21 mouse cellular contexts compared by ENCODE assay signal in the genomic region with DNA sequence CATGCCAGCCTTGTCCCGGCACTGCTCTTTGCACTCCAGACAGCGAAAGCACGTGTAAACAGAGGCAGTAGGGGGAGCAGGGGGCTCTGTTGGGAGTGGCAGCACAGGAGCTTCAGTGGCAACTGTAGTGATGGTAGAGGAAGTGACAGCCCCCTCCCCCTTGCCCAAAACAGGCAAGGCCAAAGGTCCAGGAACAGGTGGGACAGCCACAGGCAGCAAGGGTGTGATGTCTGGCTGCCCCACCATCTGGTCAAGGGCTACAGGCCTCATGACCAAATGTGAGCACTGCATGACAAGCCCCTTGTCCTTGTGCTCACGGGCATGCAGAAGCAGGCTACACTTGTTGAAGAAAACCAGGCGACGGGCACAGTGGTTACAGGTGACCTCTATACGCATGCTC. TPM values are rescaled to one million over a fixed set of nuclear protein-coding genes. Genes with fewer than 3 reads are reported as not detected.
A peak's percentile ranks its signal among the peaks of the same experiment; 100 is the strongest.
DNase-seq lines count a peak whose midpoint lies in the region; TF ChIP-seq lines count a peak whose summit lies in the region.
"Had no signal": no experiment of that assay in that cellular context is flagged by ENCODE, and none has a peak within 500 bp of the region (broad histone marks: within the 10 kb centered on the region; RNA-seq: fewer than 3 reads in every experiment).

No protein-coding gene starts in this region.

- WGBS in cerebellum, adult 2 months, result 28% methylated on average over 7 of the region's 7 CpGs
- 86% methylated on average over 7 of the region's 7 CpGs for whole genome bisulfite sequencing in heart, embryonic 10.5 days

- no peaks in the 10 kb centered on the region for H3K27me3 ChIP-seq in cerebellum, adult 2 months (ENCODE audit: control insufficient read depth, insufficient read depth, low read length)
- no peaks in the 10 kb centered on the region for H3K27me3 ChIP-seq in heart, embryonic 10.5 days (ENCODE audit: insufficient read depth, poor library complexity, severe bottlenecking)
- H3K27me3 ChIP-seq: CH12.LX; embryonic facial prominence, embryonic 13.5 days; embryonic facial prominence, embryonic 15.5 days; forebrain, embryonic 12.5 days; Patski had no signal

- no peak overlapping the region for H3K27ac ChIP-seq in cerebellum, adult 2 months (ENCODE audit: insufficient read depth, low read length)
- H3K27ac ChIP-seq in heart, embryonic 10.5 days, result 0 out of 2 replicates have a peak overlapping the region, but pooled peaks have one; percentile 29
- H3K27ac ChIP-seq: embryonic facial prominence, embryonic 13.5 days; embryonic facial prominence, embryonic 15.5 days; forebrain, embryonic 10.5 days; forebrain, embryonic 12.5 days had no signal

- peaks cover 75% of the 10 kb centered on the region for H3K36me3 ChIP-seq in heart, embryonic 10.5 days

- no peak for TF ChIP-seq POLR2A in cerebellum, adult 2 months (IDR thresholded peaks at IDR 0.05; ENCODE audit: borderline replicate concordance, insufficient read depth, low read length)

- H3K9me3 ChIP-seq in heart, embryonic 10.5 days, result no peaks in the 10 kb centered on the region
- H3K9me3 ChIP-seq: embryonic facial prominence, embryonic 13.5 days; embryonic facial prominence, embryonic 15.5 days; forebrain, embryonic 10.5 days; forebrain, embryonic 12.5 days; G1E had no signal

- H3K4me3 ChIP-seq in cerebellum, adult 2 months (replicated peaks; ENCODE audit: insufficient read depth, low read depth, low read length), result no peak overlapping the region
- no peak overlapping the region for H3K4me3 ChIP-seq in heart, embryonic 10.5 days
- H3K4me3 ChIP-seq: embryonic facial prominence, embryonic 13.5 days; embryonic facial prominence, embryonic 15.5 days; erythroblast, embryonic 14.5 days; forebrain, embryonic 10.5 days; forebrain, embryonic 12.5 days had no signal

- DNase-seq in cerebellum, adult 2 months, result peak; percentile 46
- no peak for DNase-seq in cerebellum, adult 8-10 months
- no peak for DNase-seq in heart, embryonic 10.5 days (ENCODE audit: low spot score)
- DNase-seq in heart, adult 11 months, result no peak
- DNase-seq in brain, adult 2 months (ENCODE audit: low read depth, low spot score), result peak; percentile 31
- DNase-seq in layer of hippocampus, postnatal 14 days (ENCODE audit: low spot score in 2 of 2), result no peak
- DNase-seq: adrenal gland, adult 8-10 months; adrenal gland, postnatal 14 days; adrenal gland, postnatal 36 days; B cell, adult 2 months; cerebellum, adult 11 months; cerebellum, adult 18-20 months; embryo, embryonic 11 days had no signal

- peaks cover 45% of the 10 kb centered on the region for H3K4me1 ChIP-seq in cerebellum, adult 2 months (ENCODE audit: control insufficient read depth, insufficient read depth, low read length)
- peaks cover 34% of the 10 kb centered on the region for H3K4me1 ChIP-seq in heart, embryonic 10.5 days

- TF ChIP-seq CTCF in cerebellum, adult 2 months (IDR thresholded peaks at IDR 0.05; ENCODE audit: borderline replicate concordance, insufficient read depth, low read depth, low read length), result no peak

RNA-seq across cellular contexts. Expression of gene Zfp687, which starts 4.9 kb away (rescaled TPM):
- polyA plus RNA-seq in cerebellum, adult 2 months (2012; rRNA removed), result 40.9 and 43.8 TPM in 2 replicates
- polyA plus RNA-seq in heart, embryonic 10.5 days (2016; fragmentation: Nextera tagmentation; extraction: Ambion mirVana), result 28.1 and 28.2 TPM in 2 replicates
- total RNA-seq in layer of hippocampus, postnatal 14 days (2021), result 10 to 100 TPM; 26.6 to 28.6 TPM

RNA-seq across cellular contexts. Expression of gene Psmd4, which starts 32.0 kb away (rescaled TPM):
- 227 and 245 TPM in 2 replicates for polyA plus RNA-seq in cerebellum, adult 2 months (2012; rRNA removed)
- polyA plus RNA-seq in heart, embryonic 10.5 days (2016; fragmentation: Nextera tagmentation; extraction: Ambion mirVana), result 282 and 332 TPM in 2 replicates
- 100 to 1,000 TPM; 155 TPM for total RNA-seq in layer of hippocampus, postnatal 14 days (2021)

RNA-seq across cellular contexts. Expression of gene Pi4kb, which starts 35.9 kb away (rescaled TPM):
- polyA plus RNA-seq in cerebellum, adult 2 months (2012; rRNA removed), result 68.4 and 68.9 TPM in 2 replicates
- 8.4 and 17.3 TPM in 2 replicates for polyA plus RNA-seq in heart, embryonic 10.5 days (2016; fragmentation: Nextera tagmentation; extraction: Ambion mirVana)
- total RNA-seq in layer of hippocampus, postnatal 14 days (2021), result 10 to 100 TPM; 52.3 to 54.4 TPM

RNA-seq across cellular contexts. Expression of gene Rfx5, which starts 56.5 kb away (rescaled TPM):
- polyA plus RNA-seq in cerebellum, adult 2 months (2012; rRNA removed), result 30.1 and 36.1 TPM in 2 replicates
- 7.3 and 7.8 TPM in 2 replicates for polyA plus RNA-seq in heart, embryonic 10.5 days (2016; fragmentation: Nextera tagmentation; extraction: Ambion mirVana)
- 10 to 100 TPM; 19.8 to 23.4 TPM for total RNA-seq in layer of hippocampus, postnatal 14 days (2021)
- polyA plus RNA-seq: erythroblast, embryonic 14.5 days had no signal

Comparison
In these comparisons a context has a peak if more than half of its experiments do, and no peak if none do; other contexts are left out.
1. DNase-seq: peak in cerebellum, adult 2 months (2 of 2) and brain, adult 2 months (single experiment); none in cerebellum, adult 8-10 months (single experiment), heart, embryonic 10.5 days (single experiment), heart, adult 11 months (single experiment) and layer of hippocampus, postnatal 14 days (0 of 2).